Mouse (Mus musculus) T-helper 2 cell (primary cell): ENCODE data around the gene Tbx5.

Source experiments
- in situ Hi-C: fragments of 300-600 bp; cut with MboI, MseI; formaldehyde crosslinking; loops from one replicate; pipeline ENCODE4 v1.15.1; 2025; ENCODE audit warnings: high pct_unique_total_duplicates

Gene Tbx5

DNA sequence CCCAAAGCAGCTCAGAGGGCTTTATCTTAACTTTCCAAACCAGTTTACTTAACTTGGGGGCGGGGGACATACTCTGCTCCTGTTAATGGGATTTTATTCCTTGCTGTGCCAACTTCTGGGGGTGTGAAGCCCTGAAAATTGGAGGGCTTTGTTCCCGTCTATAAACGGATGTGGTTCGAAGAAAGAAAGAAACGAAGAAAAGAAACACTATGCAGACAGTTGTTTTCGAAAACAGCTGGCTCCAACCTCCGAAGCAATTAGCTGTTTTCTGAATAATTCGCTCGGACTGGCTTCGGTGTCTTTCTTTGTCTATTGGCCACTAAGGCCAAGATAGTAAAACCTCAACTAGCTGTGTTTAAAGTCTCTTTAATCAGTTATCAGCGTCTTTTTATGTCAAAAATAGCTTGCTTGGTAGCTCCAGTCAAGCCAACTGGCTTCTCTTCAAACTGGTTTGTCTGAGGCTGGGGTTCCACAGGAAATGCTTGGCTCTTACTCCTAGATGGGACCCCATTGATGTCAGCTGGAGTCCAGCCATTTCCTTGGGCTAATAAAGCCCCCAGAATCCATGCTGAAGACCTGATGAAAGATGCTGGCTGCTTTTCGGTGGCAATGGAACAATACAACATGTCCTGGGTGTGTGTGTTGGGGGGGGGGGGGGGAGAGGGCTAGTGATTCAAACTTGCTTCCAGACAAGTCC, 21.3 kb upstream of the Tbx5 start:
- in situ Hi-C loops: no loop called here

DNA sequence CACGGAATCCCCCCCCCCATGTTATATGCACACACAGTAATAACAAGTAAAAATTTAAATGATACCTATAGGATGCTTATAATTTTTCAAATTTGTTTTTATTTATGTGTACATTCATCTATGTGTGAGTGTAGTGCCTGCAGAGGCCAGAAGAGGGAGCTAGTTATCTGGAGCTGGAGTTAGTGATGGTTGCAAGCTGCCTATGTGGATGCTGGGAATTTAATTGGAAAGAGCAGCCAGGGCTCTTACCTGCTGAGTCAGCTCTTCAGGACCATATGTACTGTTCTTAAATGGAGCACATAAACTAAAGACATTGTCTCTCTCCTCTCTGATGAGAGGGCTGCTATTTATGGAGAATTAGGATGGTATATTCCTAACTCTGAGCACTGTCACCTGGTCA, 17.2 kb upstream of the Tbx5 start:
- in situ Hi-C loops: no loop called here

DNA sequence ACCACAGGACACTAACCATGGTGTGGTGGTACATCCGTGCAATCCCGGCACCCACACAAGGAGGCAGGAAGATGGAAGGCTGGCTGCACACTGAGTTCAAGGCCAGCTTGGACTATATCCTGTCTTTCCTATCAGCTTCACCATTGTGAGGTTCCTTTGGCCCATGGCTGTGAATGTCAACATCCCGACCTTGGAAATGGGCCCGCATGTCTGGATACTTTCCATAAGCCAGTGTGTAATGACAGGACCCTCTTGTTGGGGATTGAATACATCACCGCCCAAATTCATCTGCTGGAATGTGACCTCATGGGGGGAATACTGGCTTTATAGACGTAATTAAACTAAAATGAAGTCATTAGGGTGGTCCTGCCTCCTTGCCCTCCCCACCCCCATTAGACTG, 12.0 kb upstream of the Tbx5 start:
- in situ Hi-C loops: no loop called here

DNA sequence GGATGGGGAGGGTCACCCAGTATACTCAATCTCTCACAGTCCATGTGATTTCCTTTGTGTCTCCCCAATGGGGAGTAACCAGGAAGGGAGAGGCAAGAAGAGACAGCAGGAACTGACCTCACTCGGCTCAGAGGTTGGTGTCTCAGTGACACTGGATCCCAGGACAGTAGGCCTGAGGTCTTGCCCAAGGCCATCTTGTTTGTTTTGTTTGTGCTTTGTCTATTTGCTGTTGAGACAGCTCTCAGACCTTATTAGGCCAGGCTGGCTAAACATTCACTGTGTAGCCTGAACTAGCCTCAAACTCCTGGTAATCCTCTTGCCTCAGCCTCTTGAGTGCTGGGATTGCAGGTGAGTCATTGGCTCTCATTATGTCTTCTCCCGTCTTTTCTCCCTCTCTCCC, 11.0 kb upstream of the Tbx5 start:
- in situ Hi-C loops: no loop called here

DNA sequence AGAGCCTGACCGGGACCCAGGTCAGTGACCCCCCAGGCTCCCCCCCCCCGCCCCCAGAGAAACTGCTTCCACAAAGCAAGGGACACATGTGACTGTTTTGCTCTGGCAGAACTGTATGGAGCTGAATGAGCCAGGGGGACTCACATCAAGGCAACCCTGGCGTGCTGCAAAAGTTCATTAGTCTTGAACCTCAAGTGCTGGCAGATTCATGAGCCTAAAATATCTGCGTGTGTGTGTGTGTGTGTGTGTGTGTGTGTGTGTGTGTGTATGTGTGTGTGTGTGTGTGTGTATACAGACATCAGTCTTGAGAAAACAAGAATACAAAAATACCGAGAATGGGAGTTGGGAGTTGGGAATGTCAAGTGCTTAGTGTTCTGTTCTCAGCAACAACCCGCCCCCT, 5.1 kb upstream of the Tbx5 start:
- in situ Hi-C loops: no loop called here

DNA sequence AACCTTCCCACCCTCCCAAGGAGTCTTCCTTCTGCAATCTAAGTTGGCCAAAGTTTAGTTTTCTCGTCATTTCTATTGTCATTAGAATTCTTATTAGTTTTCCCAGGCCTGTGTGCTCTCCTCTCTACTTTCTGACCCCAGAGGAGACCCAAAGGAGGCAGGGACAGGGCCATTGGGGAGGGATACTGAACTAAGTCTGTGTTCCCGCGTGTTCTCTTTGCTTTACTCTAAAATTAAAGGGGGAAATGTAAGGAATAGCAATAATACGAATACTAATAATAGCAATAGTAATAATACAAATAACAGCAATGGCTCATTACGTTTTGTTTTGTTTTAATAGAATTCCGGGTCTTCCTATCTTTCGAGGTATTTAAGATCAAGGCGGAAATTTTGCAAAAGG, 1.9 kb upstream of the Tbx5 start:
- in situ Hi-C loops: no loop called here

DNA sequence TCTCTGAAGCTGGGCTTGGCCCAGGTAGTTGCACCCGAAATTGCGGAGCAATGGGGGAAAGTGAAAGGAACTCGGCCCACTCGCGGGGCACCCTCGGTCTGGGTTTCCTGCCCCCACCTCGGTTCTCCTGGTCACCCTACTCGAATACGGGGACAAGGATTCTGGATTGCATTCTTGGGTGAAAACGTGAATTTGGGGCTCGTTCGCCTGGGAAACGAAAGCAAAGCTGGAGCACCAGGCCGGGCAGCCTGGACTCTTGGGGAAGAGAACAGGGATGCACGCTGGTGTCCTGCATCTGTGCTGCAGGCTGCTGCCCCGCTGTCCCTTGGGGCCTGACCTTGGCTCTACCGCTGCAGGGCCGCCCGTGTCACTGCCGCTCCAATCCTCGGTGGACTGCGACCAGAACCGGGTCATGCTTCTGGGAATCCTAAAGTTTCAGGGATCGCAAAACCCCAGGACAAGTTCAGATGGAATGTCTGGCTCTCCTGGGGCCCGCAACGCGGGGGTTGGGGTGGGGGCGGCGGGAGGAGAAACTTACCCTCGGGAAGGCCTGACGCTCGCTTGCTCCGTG, 1.2 kb upstream of the Tbx5 start:
- in situ Hi-C loops: no loop called here

DNA sequence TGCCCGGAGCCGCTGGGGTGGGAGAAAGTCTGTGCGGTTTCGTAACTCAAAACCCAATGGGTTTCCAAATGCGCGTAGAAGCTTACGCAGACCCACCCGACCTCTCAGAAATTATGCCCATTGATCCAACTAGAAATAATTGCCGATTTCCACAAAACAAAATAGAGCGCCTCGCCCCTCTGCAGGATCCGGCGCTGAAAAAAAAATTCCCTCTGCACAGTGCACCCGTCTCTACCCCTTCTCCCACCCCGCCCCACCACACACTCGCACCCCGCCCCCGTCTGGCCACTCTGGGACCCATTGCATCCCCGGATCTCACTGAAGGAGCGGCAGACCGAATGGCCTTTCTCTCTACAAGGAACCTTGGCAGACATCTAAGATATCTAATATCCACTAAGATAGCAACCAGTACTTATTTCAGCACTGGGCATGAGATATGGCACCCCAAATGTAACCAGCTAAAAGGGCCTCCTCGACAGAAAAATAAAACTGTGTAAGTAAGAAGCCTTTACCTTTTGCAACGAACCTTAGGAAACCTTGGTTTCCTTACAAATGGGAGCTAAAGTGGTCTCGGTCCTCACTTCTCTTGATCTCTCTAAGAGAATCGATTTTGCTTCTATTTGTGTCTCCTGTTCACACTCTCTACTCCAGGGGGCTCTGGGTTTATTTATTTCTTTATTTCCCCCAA, 533 bp upstream of the Tbx5 start:
- in situ Hi-C loops: no loop called here

DNA sequence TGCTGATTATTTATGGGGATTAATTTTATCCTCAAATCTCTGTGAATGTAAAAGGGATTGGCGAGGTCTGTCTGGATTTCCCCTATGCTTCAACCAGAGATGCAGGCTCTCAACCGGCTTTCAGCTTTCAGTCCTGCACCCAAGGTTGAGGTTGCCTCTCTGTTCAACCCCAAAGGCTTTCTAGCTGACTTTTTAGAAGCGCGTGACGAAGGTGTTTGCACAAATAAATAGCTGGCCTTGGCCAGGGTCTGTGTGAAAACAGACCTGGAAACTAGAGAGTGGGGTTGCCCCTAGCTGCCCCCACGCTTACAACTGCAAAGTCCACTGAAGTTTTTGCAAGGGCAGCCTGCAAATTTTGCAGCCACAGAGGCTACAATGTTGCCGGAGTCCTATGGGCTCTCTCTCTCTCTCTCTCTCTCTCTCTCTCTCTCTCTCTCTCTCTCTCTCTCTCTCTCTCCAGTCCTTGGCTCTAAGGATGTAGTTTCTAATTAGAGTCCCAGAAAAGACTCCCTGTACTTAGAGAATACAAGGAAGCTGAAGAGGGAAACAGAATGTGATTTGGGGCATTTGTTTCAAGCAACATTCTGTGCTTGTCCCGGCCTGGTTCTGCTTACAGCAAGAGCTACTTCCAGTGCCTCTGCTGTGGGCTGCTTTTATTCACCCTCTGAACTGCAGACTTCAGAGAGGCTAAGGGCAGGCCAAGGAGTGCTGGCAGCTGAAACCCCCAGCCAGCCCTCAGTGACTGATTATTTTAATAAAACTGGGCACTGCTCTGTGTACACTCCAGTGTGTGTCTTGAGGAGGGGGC, 959 bp downstream of the Tbx5 start:
- in situ Hi-C loops: no loop called here

DNA sequence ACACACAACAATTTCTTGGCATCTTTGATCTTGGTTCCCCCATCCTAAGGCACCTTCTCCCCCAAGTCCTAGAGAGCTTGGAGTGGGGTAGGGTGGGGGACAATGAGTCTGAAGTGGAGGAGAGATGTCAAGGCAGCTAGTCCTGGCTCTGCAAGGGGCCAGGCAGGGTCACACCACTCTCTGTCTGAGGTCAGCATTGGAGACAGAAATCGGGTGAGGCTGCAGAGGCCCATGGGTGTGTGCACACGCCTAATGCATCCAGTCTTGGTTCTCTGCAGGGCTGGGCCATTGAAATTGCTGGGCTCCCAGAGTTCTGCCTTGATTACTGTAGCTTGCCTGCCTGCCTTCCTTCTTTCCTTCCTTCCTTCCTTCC, 1.5 kb downstream of the Tbx5 start:
- in situ Hi-C loops: no loop called here

DNA sequence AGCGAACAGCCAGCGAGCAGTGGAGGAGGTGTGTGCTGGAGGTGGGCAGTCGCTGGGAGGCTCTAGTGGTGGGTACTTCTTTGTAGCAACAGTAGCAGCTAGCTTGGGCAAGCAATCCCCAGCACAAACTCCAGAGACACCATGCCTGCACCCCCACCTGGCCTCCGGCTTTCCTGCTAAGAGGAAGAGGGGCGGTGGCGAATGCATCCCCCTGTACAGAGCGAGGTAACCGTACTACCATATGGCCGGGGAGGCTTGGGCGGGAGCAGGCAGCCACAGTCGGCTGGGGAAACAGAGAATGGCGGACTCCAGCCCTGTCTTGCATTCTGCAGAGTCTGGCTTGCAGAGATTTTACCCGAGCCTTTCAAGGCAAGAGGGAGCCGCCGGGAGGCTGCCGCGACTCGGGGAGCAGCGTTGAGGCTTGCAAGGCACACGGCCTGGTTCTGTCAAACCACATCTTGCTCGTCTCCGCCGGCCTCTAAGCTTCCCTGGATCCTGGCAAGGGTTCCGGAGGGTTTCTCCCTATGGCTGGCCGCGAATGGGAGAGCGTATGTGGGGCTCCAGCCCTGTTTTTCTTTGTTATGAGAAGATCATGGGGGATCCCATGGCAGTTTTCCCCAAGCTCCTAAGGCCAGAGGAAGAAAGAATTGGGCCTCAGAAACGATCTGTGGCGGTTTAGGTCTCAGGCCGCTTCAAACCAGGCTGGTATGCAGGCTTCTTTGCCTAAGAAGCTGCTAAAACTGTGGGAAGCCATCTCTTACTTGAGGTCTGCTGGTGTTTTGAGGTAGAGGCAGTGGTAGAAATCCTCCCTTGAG, 2.8 kb downstream of the Tbx5 start:
- in situ Hi-C loops: loop anchor here (5.0 kb wide), 1 partner anchor 33 kb away; no protein-coding TSS in a partner anchor

DNA sequence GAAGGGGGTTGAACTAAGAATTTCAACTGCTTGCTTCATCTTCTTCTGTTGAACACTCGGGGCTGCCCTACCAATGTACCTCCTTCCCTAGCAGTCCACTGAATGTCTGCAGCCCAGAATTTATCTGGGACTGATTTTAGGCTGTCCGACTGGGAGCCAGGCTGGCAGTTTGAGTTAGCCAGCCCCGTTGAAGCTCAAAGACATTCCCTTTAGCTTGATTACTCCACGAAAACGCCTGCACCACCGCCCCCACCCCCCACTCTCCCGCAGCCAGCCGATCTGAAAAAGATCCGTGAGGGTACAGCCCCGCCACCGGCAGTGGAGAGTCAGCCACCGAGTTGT, 3.4 kb downstream of the Tbx5 start:
- in situ Hi-C loops: loop anchor here (5.0 kb wide), 1 partner anchor 34 kb away; no protein-coding TSS in a partner anchor

DNA sequence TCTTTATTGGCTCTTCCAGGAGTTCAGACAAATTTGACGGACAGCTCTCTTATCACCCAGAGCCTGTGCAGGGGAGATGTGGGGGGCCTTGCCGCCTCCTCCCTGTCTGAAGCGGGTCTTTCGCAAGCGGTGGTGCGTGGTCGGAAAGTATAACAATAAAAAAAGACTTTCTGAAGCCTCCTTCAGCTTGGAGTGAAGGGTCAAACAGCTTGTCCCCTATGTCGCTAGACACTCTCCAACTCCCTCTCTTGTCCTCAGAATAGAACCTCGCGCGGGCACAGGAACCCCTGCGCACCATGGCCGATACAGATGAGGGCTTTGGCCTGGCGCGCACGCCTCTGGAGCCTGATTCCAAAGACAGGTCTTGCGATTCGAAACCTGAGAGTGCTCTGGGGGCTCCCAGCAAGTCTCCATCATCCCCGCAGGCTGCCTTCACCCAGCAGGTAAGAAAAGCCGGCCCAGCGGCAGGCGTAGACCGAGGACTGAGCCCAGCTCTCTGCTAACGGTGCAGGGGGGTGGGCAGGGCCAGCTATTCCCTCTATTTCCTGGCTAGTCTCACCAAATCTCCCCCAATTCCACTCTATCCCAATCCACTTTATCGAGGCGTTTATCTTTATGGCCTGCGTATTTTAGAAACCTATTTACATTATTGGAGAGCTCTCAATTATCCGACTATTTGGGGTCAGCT, 4.3 kb downstream of the Tbx5 start:
- in situ Hi-C loops: loop anchor here (5.0 kb wide), 1 partner anchor 34 kb away; no protein-coding TSS in a partner anchor

DNA sequence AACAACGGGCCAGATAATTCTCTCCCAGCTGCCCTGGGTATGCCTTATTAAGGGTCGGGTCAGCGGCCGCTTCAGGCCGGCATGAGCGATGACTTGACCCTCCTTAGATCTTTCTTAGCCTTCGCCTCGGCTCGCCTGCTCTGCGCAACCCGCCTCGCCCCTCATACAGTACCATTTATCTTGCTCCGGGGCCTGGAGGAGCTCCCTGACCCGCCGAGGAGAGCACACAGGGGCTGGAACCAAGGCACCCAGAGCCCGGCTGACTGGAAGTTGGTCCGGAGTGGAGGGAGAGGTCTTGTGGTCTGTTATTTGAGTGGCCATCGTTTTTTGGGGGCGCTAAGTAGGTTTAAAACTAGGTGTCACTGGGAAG, 4.8 kb downstream of the Tbx5 start:
- in situ Hi-C loops: loop anchor here (5.0 kb wide), 1 partner anchor 35 kb away; no protein-coding TSS in a partner anchor

DNA sequence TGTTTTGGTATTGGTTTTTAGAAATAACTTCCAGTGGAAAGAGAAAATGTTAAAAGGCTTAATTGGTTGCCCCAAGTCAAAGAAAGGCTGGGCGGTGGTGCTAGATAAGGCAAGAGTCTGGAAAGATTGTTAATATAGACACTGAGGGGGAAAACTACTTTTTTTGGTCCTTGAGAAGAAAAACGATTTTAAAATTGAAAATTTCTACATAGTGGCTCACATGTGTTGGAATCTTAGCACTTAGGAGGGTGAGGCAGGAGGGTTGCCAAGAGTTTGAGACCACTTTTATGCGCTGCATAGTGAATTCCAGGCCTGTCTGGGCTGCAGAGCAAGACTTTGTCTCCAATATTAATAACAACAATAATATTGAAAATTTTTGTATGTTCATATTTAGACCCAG, 5.4 kb downstream of the Tbx5 start:
- in situ Hi-C loops: loop anchor here (5.0 kb wide), 1 partner anchor 36 kb away; no protein-coding TSS in a partner anchor

DNA sequence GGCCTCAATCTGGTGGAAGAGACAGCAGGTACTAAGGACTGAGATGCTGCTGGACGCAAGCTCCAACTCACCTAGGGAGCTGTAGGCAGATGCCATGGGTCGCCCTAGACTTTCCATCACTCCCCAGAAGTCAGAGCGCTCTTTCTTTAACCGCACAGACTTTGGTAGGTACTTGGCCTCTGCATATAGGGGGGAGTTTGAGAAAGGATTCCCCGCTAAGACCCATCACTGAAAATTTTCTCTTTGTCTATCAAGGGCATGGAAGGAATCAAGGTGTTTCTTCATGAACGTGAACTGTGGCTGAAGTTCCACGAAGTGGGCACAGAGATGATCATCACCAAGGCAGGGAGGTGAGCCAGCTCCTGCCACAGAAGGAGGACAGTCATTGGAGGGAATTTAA, 6.0 kb downstream of the Tbx5 start:
- in situ Hi-C loops: loop anchor here (5.0 kb wide), 1 partner anchor 36 kb away; no protein-coding TSS in a partner anchor

DNA sequence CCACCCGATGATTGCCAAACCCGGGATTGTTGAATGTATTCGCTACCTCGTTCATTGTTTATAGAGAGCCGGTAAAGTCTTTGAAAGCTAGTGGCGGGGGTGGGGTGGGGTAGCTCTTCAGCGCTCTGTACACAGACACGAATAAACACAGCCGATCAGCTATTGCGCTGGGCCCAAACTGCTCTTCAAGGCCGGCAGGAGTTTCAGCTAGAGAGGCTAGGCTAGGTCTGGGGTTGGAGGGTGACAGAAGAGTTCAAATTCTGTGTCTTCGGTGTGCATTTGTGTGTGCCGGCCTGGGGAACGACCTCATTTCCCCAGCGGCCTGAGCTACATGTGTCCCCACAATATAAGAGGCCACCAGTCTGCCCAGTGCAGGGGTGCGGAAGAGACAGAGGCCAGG, 6.7 kb downstream of the Tbx5 start:
- in situ Hi-C loops: loop anchor here (5.0 kb wide), 1 partner anchor 37 kb away; no protein-coding TSS in a partner anchor

DNA sequence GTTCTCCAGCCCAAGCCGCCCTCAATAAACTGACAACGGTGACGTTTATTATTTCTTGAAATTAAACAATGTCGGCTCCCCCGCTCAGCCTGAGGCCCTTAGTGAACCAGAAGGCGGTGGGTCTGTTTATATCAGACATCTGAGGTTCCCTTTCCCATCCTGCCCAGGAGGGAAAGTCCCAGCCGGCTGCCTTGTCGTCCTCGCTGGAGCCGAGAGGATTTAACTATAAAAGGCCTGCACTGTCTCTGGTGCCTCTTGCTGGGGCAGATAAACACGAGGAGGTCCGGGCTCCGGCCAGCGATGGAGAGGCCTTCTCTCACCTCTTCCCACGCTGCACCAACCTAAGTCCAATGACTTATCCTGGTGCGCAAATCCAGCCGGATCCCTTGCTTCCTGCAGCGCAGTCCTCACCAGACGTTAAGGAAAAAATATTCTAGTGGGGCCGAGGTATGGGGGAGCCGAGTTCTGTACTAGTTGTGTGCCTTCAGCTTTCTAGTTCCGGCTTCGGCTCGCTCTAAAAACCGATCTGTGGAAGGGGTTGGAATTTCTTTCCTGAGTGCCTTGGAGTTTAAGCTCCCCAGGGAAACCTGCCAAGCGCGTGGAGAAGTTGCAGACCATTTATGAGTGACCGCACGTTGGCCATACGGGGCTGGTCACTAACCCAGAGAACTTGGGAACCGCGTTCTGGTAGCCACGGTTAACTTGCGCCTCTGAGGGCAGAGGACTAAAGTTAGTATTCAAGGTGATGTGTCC, 7.3 kb downstream of the Tbx5 start:
- in situ Hi-C loops: loop anchor here (5.0 kb wide), 1 partner anchor 37 kb away; no protein-coding TSS in a partner anchor

DNA sequence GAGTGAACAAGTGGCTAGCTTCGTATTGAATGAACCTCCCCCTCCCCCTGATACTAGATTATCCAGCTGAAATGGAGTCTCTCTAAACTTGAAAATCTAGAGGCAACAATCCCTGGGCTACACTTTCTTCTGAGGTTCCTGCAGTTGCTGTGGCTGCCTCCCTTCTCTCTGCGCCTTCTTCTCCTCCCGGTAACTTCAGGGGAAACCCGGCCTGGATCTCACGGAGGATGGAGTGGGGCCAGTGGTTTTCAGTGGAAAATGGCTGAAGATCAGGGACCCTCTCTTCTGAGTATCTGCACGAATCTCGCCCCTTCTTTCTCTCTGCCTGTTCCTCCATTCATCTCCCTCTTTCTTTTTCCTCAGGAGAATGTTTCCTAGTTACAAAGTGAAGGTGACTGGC, 7.9 kb downstream of the Tbx5 start:
- in situ Hi-C loops: no loop called here
